Mouse (Mus musculus): ENCODE measurements at regions not wholly inside any gene's neighbourhood (a gene's known extent, or its start where the extent isn't known, plus 50 kb on each side); places are given as distances from the start of the nearest gene placed in this dataset.
A peak's percentile ranks its signal among the peaks of the same experiment; 100 is the strongest.

GRCm38 (mm10) chr5:112032036-112032435, 220.3 kb downstream of the Cryba4 start:
- DNase-seq = no peak

GRCm38 (mm10) chr5:112035426-112035825, 216.9 kb downstream of the Cryba4 start:
- DNase-seq = no peak

- no peak for DNase-seq
These were observed 215.2 kb downstream of the Cryba4 start for GRCm38 (mm10) chr5:112037080-112037479.

GRCm38 (mm10) chr5:112039645-112040372, 212.5 kb downstream of the Cryba4 start:
- DNase-seq = no peak

GRCm38 (mm10) chr5:112040678-112041077, 211.6 kb downstream of the Cryba4 start:
- no peak for DNase-seq

GRCm38 (mm10) chr5:112041285-112041684, 211.0 kb downstream of the Cryba4 start:
- no peak for DNase-seq

- DNase-seq = no peak
These were observed 210.1 kb downstream of the Cryba4 start for GRCm38 (mm10) chr5:112042236-112042635.

- DNase-seq = no peak
These were observed 202.1 kb downstream of the Cryba4 start for GRCm38 (mm10) chr5:112050046-112050782.

- DNase-seq = peak; percentile 24
These were observed 201.4 kb downstream of the Cryba4 start for GRCm38 (mm10) chr5:112050906-112051305.

- DNase-seq = no peak
These were observed 200.5 kb downstream of the Cryba4 start for GRCm38 (mm10) chr5:112051786-112052185.

- no peak for DNase-seq
These were observed 198.6 kb downstream of the Cryba4 start for GRCm38 (mm10) chr5:112053600-112054155.

- DNase-seq = no peak
These were observed 197.3 kb downstream of the Cryba4 start for GRCm38 (mm10) chr5:112055018-112055417.

- DNase-seq = no peak
These were observed 182.4 kb downstream of the Cryba4 start for GRCm38 (mm10) chr5:112069917-112070316.

- DNase-seq = no peak
These were observed 179.9 kb downstream of the Cryba4 start for GRCm38 (mm10) chr5:112072456-112072855.

GRCm38 (mm10) chr5:112077097-112077496, 175.2 kb downstream of the Cryba4 start:
- no peak for DNase-seq

- peak; percentile 52 for DNase-seq
These were observed 174.3 kb downstream of the Cryba4 start for GRCm38 (mm10) chr5:112077840-112078600.

- no peak for DNase-seq
These were observed 171.3 kb downstream of the Cryba4 start for GRCm38 (mm10) chr5:112081006-112081405.

- DNase-seq = peak; percentile 28
These were observed 160.3 kb downstream of the Cryba4 start for GRCm38 (mm10) chr5:112091867-112092535.

GRCm38 (mm10) chr5:112093905-112094571, 158.3 kb downstream of the Cryba4 start:
- no peak for DNase-seq

GRCm38 (mm10) chr5:112098469-112099085, 153.7 kb downstream of the Cryba4 start:
- no peak for DNase-seq
